Mouse (Mus musculus) neural tube, embryonic 14.5 days (tissue): ENCODE results near the gene Ankrd34a. TPM values are rescaled to one million over a fixed set of nuclear protein-coding genes. Genes with fewer than 3 reads are reported as not detected.
"Not testable (repeated sequence)": the region's sequence is repeated elsewhere in the genome, so short reads cannot be mapped to it uniquely, and the experiment has no call there.

Experiments
- ATAC-seq: fragments of 200-750 bp; cut with Nextera tagmentation; 2 replicates; pipeline ENCODE4 v1.8.0; 2017; ENCODE audit warnings: low read depth, mild to moderate bottlenecking, moderate TSS enrichment, moderate library complexity
- H3K27ac ChIP-seq: fragments of 300-500 bp; sonication (generic); 2 replicates; pipeline ENCODE4 v1.5.1; 2014; ENCODE audit warnings: low read depth, mild to moderate bottlenecking, control low read depth, low read length, moderate library complexity, mixed read lengths
- H3K27me3 ChIP-seq: fragments of 300-500 bp; sonication (generic); 2 replicates; pipeline ENCODE4 v1.6.1; 2014; ENCODE audit warnings: low read length; ENCODE audit not compliant: control insufficient read depth, insufficient read depth
- H3K36me3 ChIP-seq: fragments of 300-500 bp; sonication (generic); 2 replicates; pipeline ENCODE4 v1.6.1; 2014; ENCODE audit warnings: low read length, mixed read lengths; ENCODE audit not compliant: control insufficient read depth, insufficient read depth
- H3K4me1 ChIP-seq: fragments of 300-500 bp; sonication (generic); 2 replicates; pipeline ENCODE4 v1.6.1; 2014; ENCODE audit warnings: low read length; ENCODE audit not compliant: control insufficient read depth, insufficient read depth
- H3K4me2 ChIP-seq: fragments of 300-500 bp; sonication (generic); 2 replicates; pipeline ENCODE4 v1.6.1; 2014; ENCODE audit warnings: mild to moderate bottlenecking, low read depth, low read length, control low read depth
- H3K4me3 ChIP-seq: fragments of 300-500 bp; sonication (generic); 2 replicates; pipeline ENCODE4 v1.5.1; 2014; ENCODE audit warnings: low read depth, low read length, control low read depth, mixed read lengths
- H3K9ac ChIP-seq: fragments of 300-500 bp; sonication (generic); replicated peaks from 2 replicates; pipeline ENCODE4 v1.6.1; 2014; ENCODE audit warnings: low read depth, mild to moderate bottlenecking, control low read depth, low read length, mixed read lengths
- H3K9me3 ChIP-seq: fragments of 300-500 bp; sonication (generic); 2 replicates; pipeline ENCODE4 v1.6.1; 2016; ENCODE audit warnings: low read length; ENCODE audit not compliant: control insufficient read depth
- WGBS: fragments of 180-500 bp; shearing (Covaris S2); extraction: QIAGEN DNeasy Blood & Tissue Kit; methylation state at CpG from one replicate; pipeline ENCODE4 v1.1.7; 2014; 5-methylcytosine and 5-hydroxymethylcytosine counted together
- polyA plus RNA-seq: library from polyadenylated mRNA; unstranded; fragments of >200 nt; fragmentation: Nextera tagmentation; extraction: Ambion mirVana; gene quantifications from 2 replicates; pipeline ENCODE4 v1.2.1, GENCODE M21; 2014

Gene Ankrd34a
- polyA plus RNA-seq, 1 experiment from 2014 or later, result 21.0 TPM

DNA sequence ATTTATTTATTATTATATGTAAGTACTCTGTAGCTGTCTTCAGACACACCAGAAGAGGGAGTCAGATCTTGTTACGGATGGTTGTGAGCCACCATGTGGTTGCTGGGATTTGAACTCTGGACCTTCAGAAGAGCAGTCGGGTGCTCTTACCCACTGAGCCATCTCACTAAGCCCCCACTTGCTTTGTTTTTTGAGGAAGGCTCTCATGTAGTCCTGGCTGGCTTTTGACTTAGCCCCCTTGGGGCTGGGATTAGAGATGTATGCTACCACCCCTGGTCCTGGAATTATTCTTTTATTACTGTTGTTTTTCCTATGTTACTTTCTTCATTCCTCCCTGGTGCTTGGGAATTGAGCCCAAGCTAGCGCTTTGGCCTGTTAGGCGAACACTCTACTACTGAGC lies 9.6 kb downstream of the Ankrd34a start:
- not testable (repeated sequence) for H3K4me2 ChIP-seq, H3K27ac ChIP-seq, ATAC-seq, H3K4me3 ChIP-seq, H3K9me3 ChIP-seq, H3K27me3 ChIP-seq, H3K9ac ChIP-seq, H3K36me3 ChIP-seq
- H3K4me1 ChIP-seq, result peaks cover 33% of the 10 kb centered on the region
- WGBS, result 81% methylated on average over 3 of the region's 4 CpGs

DNA sequence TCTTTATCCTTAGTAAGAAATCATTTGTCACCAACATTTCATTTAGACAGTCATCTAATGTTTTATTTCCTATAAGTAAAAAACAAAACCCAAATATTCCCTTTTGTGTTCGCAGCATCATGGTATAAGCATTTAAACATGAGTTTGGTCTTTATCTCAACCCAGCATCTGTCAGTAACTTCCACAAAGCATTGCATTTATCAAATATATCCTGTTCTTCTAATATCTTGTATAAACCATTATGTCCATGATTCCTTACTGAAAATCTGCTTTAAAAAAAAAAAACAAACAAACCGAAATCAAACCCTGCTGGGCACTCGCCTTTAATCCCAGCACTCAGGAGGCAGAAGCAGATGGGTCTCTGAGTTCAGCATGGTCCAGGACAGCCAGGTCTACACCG lies 10.2 kb downstream of the Ankrd34a start:
- no peak overlapping the region for H3K4me2 ChIP-seq
- no peak overlapping the region for H3K27ac ChIP-seq
- no peak overlapping the region for H3K9ac ChIP-seq
- WGBS, result 93% methylated on average over 4 of the region's 4 CpGs
- H3K4me1 ChIP-seq, result peaks cover 33% of the 10 kb centered on the region
- no peak for ATAC-seq
- H3K27me3 ChIP-seq, result no peaks in the 10 kb centered on the region
- no peaks in the 10 kb centered on the region for H3K9me3 ChIP-seq
- no peak overlapping the region for H3K4me3 ChIP-seq
- H3K36me3 ChIP-seq, result no peaks in the 10 kb centered on the region

DNA sequence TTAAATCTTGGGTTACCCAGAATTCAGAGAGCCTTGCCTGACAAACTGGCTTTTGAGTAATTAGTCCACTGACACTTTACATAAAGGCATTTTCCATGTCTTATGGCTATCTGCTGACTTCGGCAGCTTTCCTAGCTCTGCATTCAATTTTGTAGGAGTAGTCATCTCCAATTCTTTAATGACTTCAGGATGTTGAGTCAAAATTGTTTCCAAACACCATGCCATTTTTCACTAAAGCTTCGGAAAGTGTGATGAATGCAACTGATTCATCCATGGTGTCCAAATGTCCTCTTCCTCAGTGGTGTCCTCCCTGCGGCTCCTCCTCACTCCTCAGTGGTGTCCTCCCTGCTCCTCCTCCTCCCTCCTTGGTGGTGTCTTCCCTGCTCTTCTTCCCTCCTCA lies 21.5 kb downstream of the Ankrd34a start:
- 92% methylated on average over 3 of the region's 3 CpGs for WGBS
- peaks cover 39% of the 10 kb centered on the region for H3K36me3 ChIP-seq

DNA sequence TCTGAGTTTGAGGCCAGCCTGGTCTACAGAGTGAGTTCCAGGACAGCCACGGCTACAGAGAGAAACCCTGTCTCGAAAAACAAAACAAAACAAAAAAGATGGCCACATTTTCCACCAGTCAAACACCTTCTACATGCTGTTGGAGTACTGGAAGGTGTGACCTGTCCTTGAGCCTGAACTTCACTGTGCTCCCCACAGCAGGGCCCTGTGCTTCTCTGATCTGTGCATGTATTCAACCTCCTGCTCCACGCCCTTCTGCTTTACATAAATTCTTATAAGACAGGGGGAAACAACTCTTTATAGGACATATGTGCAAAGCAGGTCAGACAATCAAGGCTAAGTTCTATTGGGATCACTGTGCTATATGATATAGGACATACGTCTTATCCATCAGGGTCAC lies 26.8 kb downstream of the Ankrd34a start:
- no peak overlapping the region for H3K27ac ChIP-seq
- H3K9me3 ChIP-seq, result no peaks in the 10 kb centered on the region
- WGBS, result 96% methylated on average over 4 of the region's 4 CpGs
- H3K9ac ChIP-seq, result no peak overlapping the region
- peaks cover 39% of the 10 kb centered on the region for H3K36me3 ChIP-seq
- no peaks in the 10 kb centered on the region for H3K27me3 ChIP-seq
- no peak for ATAC-seq
- H3K4me1 ChIP-seq, result no peaks in the 10 kb centered on the region
- no peak overlapping the region for H3K4me3 ChIP-seq
- no peak overlapping the region for H3K4me2 ChIP-seq

More for the DNA sequence above, 21.5 kb downstream of the Ankrd34a start:
- H3K27me3 ChIP-seq, result no peaks in the 10 kb centered on the region
- H3K9ac ChIP-seq, result no peak overlapping the region
- H3K4me3 ChIP-seq, result no peak overlapping the region
- no peaks in the 10 kb centered on the region for H3K4me1 ChIP-seq
- no peaks in the 10 kb centered on the region for H3K9me3 ChIP-seq
- H3K4me2 ChIP-seq, result no peak overlapping the region
- no peak overlapping the region for H3K27ac ChIP-seq
- ATAC-seq, result no peak

DNA sequence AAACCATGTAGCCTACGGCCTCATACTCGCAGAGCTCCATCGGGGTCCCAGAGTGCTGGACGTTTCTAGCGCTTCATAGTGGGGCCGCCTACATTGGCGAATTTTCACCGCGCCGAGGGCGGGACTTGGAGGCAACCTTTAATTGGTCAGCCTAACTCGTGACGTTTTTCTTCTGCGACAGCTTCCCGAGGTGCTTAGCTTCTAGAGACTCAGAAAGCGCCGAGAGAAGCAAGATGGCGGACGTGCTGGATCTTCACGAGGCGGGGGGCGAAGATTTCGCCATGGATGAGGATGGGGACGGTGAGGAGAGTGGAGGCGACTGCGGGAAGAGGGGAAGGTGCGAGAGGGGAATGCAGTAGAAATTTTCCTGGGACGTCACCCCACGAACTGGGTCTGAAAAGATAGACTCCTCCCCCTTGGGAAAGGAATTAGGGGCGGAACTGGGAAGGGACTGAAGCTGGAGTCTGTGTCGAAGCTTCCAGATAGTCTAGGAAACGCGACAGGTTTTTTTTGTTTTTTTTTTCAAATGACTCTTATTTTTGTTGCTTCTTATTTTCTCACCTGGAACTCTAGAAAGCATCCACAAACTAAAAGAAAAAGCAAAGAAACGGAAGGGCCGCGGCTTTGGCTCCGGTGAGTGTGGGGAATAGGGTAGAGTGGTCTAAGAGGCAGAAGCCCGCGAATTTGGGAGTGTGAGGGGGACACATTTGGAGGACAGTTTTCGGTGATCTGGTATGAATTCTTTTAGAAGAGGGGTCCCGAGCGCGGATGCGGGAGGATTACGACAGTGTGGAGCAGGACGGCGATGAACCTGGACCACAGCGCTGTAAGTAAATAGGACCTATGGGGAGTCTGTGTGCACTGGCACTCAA lies 33.5 kb downstream of the Ankrd34a start, which contains the start of gene Rbm8a:
Gene Rbm8a (plus strand): TSS at position 205 of the 872 bp plus-strand sequence.
- peaks cover 14% of the 10 kb centered on the region for H3K36me3 ChIP-seq
- WGBS, result 2% methylated on average over 48 of the region's 48 CpGs

DNA sequence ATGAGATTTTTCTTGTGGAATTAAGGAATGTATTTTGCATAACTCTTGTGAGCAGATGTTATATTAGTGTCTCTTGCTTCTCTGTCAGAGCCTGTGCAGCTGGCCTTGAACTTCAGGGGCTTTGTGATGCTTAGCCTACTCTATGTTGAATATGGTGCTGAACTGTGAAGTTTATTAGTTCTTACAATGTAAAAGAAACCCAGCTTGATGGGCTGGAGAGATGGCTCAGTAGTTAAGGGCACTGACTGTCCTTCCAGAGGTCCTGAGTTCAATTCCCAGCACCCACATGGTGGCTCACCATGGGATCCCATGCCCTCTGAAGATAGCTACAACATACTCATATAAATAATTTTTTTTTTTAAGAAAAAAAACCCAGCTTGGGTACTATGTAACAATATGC lies 35.6 kb downstream of the Ankrd34a start:
- no peak overlapping the region for H3K4me3 ChIP-seq
- H3K27me3 ChIP-seq, result no peaks in the 10 kb centered on the region
- ATAC-seq, result no peak
- H3K27ac ChIP-seq, result no peak overlapping the region
- H3K9ac ChIP-seq, result no peak overlapping the region
- H3K4me1 ChIP-seq, result peaks cover 21% of the 10 kb centered on the region
- peaks cover 14% of the 10 kb centered on the region for H3K36me3 ChIP-seq
- no peaks in the 10 kb centered on the region for H3K9me3 ChIP-seq
- H3K4me2 ChIP-seq, result no peak overlapping the region

More for the DNA sequence above, 33.5 kb downstream of the Ankrd34a start, which contains the start of gene Rbm8a:
- Histone ChIP-seq H3K4me2 (peak within 1 kb of the TSS; percentile 76), H3K9me3 (no peaks in the 10 kb centered on the region), H3K27me3 (no peaks in the 10 kb centered on the region), H3K4me1 (peaks cover 13% of the 10 kb centered on the region), H3K9ac (peak within 1 kb of the TSS; percentile 67), H3K4me3 (peak within 1 kb of the TSS; percentile 67), H3K27ac (peak within 1 kb of the TSS; percentile 46)
- peak; percentile 95 for ATAC-seq

DNA sequence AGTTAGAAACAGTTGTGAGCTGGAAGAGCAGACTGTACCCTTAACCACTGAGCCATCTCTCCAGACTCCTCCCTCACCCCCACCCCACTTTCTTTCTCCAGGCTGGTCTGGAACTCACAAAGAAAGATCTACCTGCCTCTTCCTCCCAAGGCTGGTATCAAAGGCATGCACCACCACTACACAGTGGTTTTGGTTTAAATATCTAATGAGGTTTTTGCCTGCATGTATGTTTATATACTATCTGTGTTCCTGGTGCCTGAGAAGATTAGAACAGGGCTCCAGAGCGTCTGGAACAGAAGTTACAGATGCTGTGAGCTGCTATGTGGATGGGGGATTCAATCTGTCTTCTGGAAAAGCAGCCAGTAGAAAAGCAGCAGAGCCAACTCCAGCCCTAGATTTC lies 37.6 kb downstream of the Ankrd34a start:
- Histone ChIP-seq H3K27me3 (no peaks in the 10 kb centered on the region), H3K27ac (no peak overlapping the region), H3K9me3 (no peaks in the 10 kb centered on the region), H3K4me3 (no peak overlapping the region), H3K9ac (no peak overlapping the region), H3K4me2 (no peak overlapping the region), H3K4me1 (peaks cover 21% of the 10 kb centered on the region), H3K36me3 (peaks cover 25% of the 10 kb centered on the region)
- ATAC-seq, result no peak
- 76% methylated on average over 1 of the region's 1 CpGs for WGBS

DNA sequence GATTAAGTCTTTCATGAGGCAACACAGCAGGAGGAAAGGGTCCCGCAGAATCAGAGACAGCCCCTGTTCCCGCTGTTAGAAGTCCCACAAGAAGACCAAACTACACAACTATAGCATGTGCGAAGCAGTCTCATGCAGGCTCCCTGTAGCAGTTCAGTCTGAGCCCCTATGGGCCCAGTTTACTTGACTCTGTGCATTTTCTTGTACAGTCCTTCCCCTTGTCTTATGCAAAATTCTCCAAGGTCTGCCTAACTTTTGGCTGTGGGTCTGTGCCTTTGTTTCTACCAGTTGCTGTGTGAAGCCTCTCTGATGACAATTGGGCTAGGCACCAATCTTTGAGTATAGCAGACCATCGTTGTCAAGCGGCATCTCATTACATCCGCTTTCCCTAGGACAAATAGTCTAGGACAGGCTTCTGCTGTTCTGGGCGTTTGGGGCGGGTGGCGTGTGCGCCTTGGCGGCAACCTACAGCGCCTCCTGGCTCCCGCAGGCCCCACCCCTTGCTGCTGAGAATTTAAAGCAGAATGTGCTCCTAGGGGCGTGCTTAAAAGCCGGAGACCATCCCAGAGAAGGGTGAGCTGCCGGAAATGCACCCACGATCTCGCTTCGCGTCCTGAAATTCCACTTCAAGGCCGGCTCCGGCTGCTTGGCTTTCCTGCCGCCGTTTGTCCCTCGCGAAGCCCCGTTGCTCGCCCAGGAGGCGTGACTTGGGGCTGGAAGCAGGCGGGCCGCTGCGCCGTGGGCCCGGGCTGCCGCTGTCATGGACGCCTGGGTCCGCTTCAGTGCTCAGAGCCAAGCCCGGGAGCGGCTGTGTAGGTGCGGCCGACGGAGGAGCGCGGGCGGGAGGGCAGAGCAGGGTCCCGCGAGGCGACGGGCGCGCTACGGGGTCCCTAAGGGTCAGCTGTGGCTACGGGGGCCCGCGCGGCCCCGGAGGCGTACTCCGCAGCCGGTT lies 38.8 kb downstream of the Ankrd34a start, which contains the start of the genes Pex11b and Gm42957:
Gene Pex11b (plus strand): TSS at position 449 of the 952 bp plus-strand sequence.
Gene Gm42957 (plus strand): TSS at position 547 of the 952 bp plus-strand sequence.
- H3K4me3 ChIP-seq, result peak within 1 kb of the TSS; percentile 90
- no peaks in the 10 kb centered on the region for H3K9me3 ChIP-seq
- peak within 1 kb of the TSS; percentile 82 for H3K27ac ChIP-seq
- WGBS, result 2% methylated on average over 60 of the region's 60 CpGs
- H3K36me3 ChIP-seq, result peaks cover 25% of the 10 kb centered on the region
- H3K27me3 ChIP-seq, result no peaks in the 10 kb centered on the region
- peak; percentile 92 for ATAC-seq
- peaks cover 21% of the 10 kb centered on the region for H3K4me1 ChIP-seq
- peak within 1 kb of the TSS; percentile 91 for H3K4me2 ChIP-seq
- peak within 1 kb of the TSS; percentile 90 for H3K9ac ChIP-seq
